Mouse (Mus musculus) cerebellum, postnatal 36 days (tissue): ENCODE results near the gene Gbx2.

Experiments
- DNase-seq, 2 experiments: peaks; one replicate each; pipeline ENCODE4 v3.0.0; 2021 to 2022; ENCODE audit warnings: mixed read lengths in 2 of 2

Gene Gbx2

DNA sequence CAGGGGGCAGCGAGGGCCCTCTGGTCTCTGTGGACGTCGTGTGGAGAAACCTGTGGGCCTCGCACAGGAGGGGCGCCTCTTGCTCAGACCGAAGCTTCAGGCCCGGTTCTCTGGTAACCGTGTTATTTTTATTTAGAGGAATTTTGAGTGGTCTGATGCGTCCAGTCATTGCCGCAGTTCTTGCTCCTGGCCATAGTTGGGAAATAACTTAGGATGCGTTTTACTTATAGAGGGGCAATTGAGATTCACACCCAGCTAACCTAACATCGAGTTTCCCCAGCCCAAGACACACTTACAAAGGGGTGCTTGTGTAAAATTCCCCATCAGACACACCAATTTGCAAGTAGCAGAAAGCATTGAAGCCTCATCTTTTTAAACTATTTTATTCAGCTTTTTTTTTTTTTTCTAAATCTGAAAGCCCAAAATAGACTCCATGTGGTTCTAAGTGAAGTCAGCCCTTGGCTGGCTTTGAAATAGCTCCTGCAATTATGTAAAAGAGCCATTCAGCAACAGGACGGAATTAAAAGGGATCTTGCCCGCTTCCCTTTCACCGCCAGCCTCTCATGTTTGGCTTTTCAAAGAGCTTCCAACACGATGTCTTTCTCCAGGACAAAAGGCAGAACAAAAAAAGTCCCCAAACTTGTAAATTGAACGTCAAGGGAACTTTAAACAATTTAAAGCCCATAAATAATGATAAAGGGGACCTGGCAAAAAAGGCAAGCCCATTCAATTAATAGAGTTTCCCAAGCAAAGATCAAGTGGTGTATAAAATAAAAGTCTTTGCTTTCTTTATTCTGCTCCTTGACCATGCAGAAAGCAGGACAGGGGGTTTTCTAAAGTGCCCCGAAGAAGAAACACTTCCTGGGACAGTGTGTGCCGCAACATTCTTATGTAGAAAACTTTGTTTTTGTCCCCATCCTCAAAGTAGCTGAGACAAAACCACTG, 3.6 kb upstream of the Gbx2 start:
- no peak for DNase-seq

- no peak for DNase-seq
Measured at GRCm38 (mm10) chr1:89933786-89934185, 2.8 kb upstream of the Gbx2 start.

- DNase-seq, result no peak
Measured at GRCm38 (mm10) chr1:89933028-89933427, 2.0 kb upstream of the Gbx2 start.

GRCm38 (mm10) chr1:89932616-89933015, 1.6 kb upstream of the Gbx2 start:
- DNase-seq, result no peak

DNA sequence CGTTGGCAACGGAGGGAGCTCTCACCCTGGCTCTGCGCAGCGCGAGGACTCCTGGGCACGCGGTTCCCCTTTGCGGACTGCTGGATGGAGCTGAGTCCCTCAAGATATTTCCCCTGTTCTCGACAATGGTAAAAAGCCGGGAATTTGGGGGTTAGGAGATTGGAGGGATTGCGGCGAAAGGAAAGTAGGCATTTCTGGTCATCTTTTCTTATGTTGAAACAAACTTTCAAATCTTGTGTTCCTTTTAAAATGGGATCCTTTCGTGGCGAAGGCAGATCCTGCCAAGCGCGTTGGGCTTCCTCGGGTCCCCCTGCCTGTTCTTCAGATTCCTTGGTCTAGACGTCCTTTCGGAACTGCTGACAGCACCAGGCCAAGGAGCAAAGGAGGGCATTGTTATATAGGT, 1.0 kb upstream of the Gbx2 start:
- no peak for DNase-seq

DNA sequence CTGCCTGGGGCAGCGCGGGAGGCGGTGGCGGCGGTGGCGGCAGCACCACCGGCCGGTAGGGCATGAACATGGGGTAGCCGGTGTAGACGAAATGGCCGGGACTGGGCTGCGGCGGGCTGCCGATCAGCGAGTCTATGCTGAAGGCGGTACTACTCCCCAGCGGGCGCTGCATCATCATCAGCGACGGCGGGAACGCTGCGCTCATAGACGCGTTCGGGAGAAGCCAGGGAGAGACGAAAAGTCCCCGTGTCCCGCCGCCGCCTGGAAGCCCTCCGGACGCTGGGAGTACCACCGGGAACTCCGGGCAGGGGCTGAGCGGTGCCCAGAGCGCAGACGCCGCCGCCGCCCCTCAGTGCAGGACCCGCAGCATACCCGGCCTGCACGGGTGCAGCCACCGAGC, 428 bp downstream of the Gbx2 start:
- DNase-seq, result no peak

DNA sequence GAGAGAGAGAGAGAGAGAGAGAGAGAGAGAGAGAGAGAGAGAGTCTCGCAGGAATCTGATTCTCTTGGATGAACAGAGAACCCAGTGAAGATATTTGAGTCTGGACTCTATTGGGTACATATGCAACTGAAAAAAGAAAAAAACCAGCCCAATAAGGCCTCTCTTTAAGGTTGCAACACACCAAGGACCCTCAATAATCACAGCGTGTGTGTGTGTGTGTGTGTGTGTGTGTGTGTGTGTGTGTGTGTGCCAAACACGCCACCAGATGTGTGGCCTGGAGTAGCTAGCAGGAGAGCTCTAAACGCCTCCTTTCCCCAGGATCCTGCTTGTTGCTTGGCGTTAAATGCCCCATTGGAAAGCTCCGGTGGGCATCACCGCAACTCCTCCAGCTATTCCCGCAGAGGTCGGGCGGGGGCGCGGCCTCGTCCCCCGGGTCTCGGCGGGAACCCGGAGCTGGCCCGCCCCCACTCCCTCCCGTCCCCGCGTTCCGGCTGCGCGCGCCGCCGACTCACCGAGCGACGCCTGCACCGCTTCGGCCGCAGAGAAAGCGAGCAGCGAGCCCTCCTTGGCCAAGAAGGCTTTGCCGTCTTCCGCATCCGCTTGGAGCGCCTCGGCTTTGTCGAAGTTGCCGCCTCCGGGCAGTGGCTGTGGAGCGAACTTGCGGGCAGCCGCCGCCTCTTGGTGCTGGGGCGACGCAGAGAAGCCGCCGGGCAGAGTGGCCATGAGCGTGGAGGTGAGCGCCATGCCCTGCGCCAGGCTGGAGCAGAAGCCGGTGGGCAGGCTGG, 1.1 kb downstream of the Gbx2 start:
- DNase-seq, result no peak

GRCm38 (mm10) chr1:89929181-89929580, 1.8 kb downstream of the Gbx2 start:
- DNase-seq, result no peak

DNA sequence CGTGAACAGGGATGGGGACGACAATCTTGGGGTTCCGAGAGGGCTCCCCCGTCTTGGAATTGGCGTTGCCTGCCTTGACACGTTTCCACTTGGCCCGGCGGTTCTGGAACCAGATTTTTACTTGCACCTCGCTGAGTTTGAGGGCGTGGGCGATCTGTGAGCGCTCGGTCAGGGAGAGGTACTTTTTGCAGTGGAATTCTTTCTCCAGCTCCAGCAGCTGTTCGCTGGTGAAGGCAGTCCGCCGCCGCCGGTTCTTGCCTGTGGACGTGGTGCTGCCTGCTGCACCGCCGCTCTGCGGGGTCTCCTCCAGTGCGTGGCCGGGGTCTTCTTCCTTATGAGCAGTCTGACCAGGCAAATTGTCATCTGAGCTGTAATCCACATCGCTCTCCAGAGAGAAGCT, 2.3 kb downstream of the Gbx2 start:
- no peak for DNase-seq

- no peak for DNase-seq
Measured at GRCm38 (mm10) chr1:89927061-89927661, 3.8 kb downstream of the Gbx2 start.

DNA sequence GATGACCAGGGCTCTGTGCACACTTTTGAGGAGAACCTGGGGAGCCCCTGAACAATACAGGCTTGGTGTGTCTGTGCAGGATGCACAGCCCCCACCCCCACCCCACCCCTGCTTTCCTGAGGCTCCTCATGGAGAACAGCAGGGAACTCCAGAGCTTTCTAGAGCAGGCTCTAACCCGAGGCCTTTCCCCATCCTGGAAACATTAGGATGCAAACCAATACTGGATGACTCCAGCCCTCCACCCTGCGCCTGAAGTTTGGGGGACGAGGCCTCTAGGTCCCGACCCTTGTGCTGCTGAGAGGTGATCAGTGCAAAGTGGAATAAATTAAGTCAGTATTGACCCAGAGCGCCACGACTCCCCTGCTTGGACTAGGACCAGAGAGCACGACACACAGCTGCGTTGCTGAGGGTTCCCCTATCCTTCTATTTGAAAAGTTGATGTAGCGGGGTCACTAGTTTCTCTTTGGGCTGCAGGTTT, 4.4 kb downstream of the Gbx2 start:
- no peak for DNase-seq

GRCm38 (mm10) chr1:89925501-89926190, 5.3 kb downstream of the Gbx2 start:
- DNase-seq, result no peak

DNA sequence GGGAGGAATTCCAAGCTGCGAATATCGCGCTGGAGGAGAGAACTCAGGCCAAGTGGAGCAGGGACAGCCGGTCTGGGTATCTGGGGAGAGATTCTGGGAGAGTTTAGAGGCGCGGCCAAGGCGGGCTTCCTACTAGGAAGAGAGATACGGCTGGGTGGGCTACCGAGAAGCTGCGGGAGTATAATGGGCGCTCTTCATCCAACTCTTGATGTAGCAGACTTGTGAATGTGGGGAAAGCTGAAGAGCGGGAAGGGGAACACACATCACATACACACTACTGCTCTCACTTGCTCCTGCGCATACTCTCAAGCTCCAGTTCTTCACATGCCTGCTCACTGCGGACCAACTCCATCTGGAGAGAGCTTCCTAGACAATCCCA, 7.3 kb downstream of the Gbx2 start:
- no peak for DNase-seq

DNA sequence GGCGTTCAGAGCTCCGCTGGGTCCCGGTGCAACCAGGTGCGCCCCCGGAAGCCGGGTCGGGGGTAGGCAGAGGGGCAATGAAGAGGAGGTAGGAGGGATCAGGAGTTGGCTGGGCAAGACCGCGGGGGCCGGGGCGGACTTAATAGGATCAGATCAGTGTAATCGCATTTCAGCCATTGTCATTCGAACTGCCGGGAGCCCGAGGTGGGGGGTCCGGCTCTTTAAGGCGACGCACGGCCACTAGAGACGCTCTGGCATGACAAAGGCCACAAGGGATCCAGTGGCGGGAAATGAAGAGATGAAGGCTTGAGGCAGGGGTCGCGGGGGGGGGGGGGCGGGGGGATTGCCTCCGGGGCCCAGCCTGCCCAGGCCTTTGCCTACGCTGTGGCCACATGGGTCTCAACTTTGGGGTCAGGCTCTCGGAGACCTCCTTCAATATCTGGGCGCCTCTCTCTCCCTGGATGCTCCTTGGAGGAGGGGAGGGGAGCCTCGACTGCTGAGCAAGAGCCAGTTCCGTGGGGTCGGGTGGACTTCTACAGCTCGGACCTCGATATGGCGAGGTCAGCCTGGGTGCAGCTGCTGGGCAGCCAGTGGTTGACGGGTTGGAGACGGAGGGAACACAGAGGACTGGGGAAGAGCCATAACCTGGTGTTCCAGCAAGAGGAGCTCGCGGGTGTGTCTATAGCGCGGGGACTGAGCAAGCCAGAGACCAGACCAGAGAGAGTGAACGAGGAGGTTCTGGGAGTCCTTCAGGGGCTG, 7.9 kb downstream of the Gbx2 start:
- DNase-seq, result no peak

DNA sequence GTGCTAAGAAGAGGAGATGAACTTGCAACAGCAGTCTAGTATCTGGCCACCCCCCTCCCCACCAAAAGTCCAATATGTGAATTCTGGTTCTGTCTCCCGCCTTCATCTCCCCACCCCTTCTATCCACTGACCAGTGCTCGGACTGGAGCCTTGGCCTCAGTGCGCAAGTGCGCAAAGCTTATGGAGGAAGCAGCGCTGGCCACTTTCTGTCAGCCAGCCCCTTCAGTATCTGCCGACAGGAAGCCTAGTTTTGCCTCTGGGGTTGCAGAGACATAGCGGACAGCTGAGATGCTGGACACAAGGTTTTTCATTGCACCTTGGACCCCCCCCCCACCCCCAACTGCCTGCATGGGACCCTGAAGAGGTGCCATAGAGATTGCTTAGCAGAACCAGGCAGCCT, 8.7 kb downstream of the Gbx2 start:
- no peak for DNase-seq

DNA sequence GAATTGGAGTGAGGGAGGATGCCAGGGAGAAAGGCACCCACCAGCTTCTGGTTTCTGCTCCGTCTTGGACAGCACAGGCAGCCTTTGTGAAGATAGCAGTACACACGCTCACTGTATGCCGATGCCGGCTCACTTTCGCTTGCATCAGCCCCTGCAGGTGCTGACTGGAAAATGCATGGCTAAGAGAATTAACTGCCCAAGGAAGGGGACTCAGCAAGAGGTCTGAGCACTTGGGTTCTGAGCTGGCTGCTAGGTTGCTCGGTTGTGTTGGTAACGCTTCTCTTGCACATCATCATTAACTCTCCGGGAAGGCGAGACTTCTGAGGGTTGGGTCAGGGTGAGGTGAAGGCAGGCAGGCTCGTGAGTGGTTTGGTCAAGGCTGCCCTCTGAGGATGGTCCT, 9.2 kb downstream of the Gbx2 start:
- DNase-seq, result no peak

DNA sequence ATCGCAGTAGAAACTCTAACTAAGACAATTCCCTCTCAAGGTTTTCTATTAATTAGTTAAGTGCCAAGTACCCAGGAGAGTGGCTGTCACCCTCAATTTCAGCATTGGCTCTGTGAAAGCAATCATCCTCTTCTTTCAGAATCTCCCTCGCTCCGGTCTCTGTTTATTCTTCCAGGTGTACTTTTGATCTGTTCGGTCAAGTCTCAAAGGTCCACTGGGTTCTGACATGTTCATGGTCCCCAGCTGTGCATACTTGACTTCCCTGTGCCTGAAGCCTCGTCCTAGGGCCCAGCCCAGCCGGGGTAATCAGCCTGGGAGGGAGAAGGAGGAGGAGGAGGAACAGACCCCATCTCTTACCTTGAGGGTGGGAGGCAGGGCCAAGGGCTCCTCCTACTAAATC, 11.8 kb downstream of the Gbx2 start:
- DNase-seq, result no peak

DNA sequence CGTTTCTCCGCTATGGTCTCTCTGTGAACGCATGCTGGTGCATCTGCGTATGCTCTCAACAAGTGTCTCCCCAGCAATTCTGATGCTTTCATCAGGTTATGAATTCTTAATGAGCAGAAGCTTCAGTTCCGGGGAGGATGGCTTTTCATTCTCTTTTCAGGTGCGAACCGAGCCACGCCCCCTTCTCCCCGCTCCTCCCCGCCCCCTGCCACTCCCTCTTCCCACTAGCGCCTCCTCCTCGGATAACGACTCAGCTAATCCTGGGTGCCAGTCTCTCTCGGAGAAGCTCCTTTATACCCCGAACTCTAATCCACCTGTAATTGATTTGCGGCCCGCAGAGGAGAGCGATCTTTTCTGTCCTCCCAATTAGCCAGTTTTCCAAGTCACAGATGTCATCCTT, 12.9 kb downstream of the Gbx2 start:
- no peak for DNase-seq

- DNase-seq, result no peak
Measured at GRCm38 (mm10) chr1:89913611-89914010, 17.4 kb downstream of the Gbx2 start.

- DNase-seq, result no peak
Measured at GRCm38 (mm10) chr1:89912392-89912791, 18.6 kb downstream of the Gbx2 start.

DNA sequence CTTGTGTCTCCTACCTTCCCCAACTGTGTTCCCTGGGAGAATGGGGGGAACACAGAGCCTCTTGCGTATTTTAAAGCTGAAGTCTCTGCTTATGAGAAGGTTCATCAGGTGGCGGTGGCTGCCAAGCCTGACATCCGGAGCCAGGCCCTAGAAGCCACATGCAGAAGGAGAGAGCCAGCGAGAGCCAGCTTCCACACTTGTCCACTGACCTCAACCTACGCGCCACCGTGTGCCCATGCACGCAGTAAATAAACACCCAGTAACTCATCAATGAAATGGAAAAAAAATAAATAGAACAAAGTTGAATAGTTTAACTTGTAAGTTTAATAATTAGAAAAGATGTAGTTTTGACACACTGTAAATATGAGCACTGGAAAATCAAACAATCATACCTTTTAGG, 21.2 kb downstream of the Gbx2 start:
- no peak for DNase-seq

DNA sequence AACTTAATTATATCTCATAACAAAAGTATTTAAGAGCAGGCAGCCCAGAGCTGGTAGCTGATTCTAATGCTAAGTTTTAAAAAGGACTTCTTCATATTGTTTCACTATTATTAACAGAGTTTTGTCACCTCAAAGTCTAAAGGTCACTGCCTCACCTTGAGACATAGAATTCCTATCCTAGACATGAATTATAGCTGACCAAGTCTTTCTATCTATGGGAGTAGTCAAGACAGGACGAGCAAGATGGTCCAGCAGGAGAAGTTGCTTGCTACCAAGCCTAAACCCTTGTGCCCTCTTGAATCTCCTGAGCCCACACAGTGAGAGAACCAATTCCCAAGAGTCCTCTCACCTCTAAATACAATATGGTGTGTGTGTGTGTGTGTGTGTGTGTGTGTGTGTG, 28.3 kb downstream of the Gbx2 start:
- no peak for DNase-seq
